Mouse (Mus musculus): ENCODE data around the gene Tmem95.

Tmem95 gene

GRCm38 (mm10) chr11:69846738-69847688 lies 30.8 kb downstream of the Tmem95 start:
- DNase-seq (ENCODE audit: low spot score in 2 of 2) = no peak

- peak; percentile 83 to 87 for DNase-seq (ENCODE audit: low spot score in 2 of 2)
Observed at GRCm38 (mm10) chr11:69846198-69846680, 31.6 kb downstream of the Tmem95 start, which contains the start of gene Plscr3. Gene Plscr3, plus strand, starts transcription at chr11:69846376.

- DNase-seq (ENCODE audit: low spot score in 2 of 2) = no peak
Observed at GRCm38 (mm10) chr11:69838714-69839104, 39.1 kb downstream of the Tmem95 start.

- DNase-seq (ENCODE audit: low spot score in 2 of 2) = peak; percentile 96 to 97
Observed at GRCm38 (mm10) chr11:69837952-69838713, 39.7 kb downstream of the Tmem95 start, which contains the start of gene Tmem256. Gene Tmem256, plus strand, starts transcription at chr11:69838514.

GRCm38 (mm10) chr11:69837604-69837951 lies 40.2 kb downstream of the Tmem95 start, which contains the start of gene Nlgn2:
Gene Nlgn2, minus strand, starts transcription at chr11:69837784.
- no peak for DNase-seq (ENCODE audit: low spot score in 2 of 2)

GRCm38 (mm10) chr11:69836703-69837576 lies 40.9 kb downstream of the Tmem95 start:
- peak; percentile 50 to 54 for DNase-seq (ENCODE audit: low spot score in 2 of 2)

- DNase-seq (ENCODE audit: low spot score in 2 of 2) = no peak
Observed at GRCm38 (mm10) chr11:69835966-69836335, 41.9 kb downstream of the Tmem95 start.

GRCm38 (mm10) chr11:69835326-69835965 lies 42.4 kb downstream of the Tmem95 start:
- DNase-seq (ENCODE audit: low spot score in 2 of 2) = no peak

GRCm38 (mm10) chr11:69834001-69834549 lies 43.7 kb downstream of the Tmem95 start:
- no peak for DNase-seq (ENCODE audit: low spot score in 2 of 2)

GRCm38 (mm10) chr11:69833554-69833953 lies 44.3 kb downstream of the Tmem95 start:
- no peak for DNase-seq (ENCODE audit: low spot score in 2 of 2)

- no peak for DNase-seq (ENCODE audit: low spot score in 2 of 2)
Observed at GRCm38 (mm10) chr11:69828832-69829231, 49.0 kb downstream of the Tmem95 start.

All from frontal cortex, postnatal 10 days (tissue).